Mouse (Mus musculus) spleen, adult 2 months (tissue): ENCODE measurements around the gene Dut.

Experiments used
- CTCF ChIP-seq: fragments of 200-500 bp; IDR thresholded peaks from 2 replicates; pipeline ENCODE4 v1.5.1; 2011; ENCODE audit warnings: mild to moderate bottlenecking, inconsistent platforms; ENCODE audit not compliant: insufficient read depth, insufficient read length, insufficient replicate concordance; ENCODE audit errors: extremely low read depth
- POLR2A ChIP-seq: fragments of 200-500 bp; IDR thresholded peaks from 2 replicates; pipeline ENCODE4 v1.6.1; 2011; ENCODE audit warnings: low read depth, low read length, inconsistent platforms

DNA sequence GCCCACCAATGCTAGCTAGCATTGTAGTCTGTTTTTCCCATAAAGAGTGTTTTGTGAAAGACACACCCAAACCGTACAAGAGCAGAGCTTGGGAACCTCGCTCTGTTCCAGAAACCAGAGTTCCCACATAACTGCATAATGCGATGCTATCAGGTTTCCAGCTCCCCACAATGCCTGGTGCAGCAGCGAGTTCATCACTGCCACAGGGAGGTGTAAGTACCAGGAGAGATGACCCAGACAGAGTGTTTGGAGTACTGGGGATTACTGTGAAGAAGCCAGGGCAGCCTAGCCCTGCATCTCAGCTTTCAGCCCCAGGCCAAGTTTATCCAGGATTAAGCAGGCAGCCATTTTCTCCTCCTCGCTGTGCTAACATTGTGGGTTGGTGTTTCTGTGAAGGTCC lies 28.6 kb downstream of the Dut start:
- TF ChIP-seq CTCF (no peak), POLR2A (no peak)
